Mouse (Mus musculus) mesoderm, embryonic 11.5 days (tissue): ENCODE results near the gene Ssbp3.

ENCODE experiments used
- DNase-seq: peaks from one replicate; pipeline ENCODE4 v3.0.0-alpha.2; 2012; ENCODE audit warnings: low read depth, low spot score

Gene Ssbp3

DNA sequence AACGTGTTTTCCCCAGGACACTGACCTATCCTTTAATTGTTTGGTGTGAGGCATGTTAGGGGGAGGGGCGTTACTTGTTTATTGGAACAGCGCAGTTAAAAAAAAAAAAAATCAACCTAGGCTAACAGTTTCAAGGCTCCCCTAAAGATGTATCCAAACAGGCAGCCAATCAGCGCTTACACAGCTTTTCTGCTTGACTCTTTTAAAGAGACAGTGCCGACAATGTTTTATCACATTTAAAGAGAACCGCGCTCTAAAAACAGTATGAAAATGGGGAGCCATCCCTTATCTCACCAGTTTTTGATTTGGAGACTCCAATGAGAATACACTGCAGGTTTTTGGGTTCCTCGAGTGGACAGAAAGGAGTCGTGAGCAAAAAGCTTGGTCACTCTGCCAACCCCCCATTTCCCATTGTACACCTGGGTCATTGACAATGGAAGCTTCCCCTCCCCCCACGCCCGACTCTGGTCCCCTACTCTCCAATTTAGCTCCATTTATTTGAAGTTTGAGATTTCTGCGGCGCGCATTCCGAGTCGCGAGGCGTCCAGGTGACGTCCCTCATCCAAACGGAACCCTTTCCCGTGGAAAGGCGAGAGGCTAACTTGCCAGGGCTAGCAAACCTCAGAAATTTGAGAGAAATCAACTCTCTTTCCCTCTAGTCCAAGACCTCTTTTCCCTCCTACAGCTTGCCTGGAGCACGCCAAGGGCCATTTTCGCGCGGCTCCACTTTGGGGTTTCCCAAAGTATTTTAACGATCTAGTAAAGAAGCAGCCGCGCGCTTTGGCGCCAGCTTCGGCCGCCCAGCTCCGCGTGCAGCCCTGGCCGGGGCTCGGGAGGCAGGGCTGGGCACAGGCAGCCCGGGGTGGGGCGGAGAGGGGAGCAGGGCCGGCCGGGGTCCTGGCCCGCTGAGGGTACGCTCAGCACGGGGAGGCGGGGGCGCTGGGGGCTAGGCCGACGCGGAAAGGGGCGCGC is at the start of gene Ssbp3:
Gene Ssbp3 (plus strand): TSS at position 501 of the 972 bp plus-strand sequence.
- DNase-seq: peak; percentile 91

DNA sequence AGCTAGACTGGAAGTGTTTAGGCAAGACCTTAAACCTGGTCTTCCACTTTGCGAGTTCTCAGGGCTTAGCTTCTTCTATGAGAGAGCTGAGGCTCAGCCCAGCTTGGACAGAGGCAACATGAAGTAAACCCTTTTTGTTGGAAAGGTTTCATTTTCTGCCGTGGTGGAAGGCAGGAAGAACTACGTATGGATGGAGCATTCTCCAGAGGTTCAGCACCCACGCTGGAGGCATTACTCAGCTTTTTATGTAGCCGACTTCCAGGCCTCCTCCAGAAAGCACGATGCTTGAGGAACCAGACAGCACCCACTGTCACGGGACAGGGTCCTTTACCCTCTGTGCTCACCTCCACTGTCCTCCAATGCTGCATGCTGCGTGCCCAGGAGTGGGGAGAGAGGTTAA is 48.6 kb upstream of the Ssbp3 start:
- DNase-seq: no peak

- no peak for DNase-seq
Measured at GRCm38 (mm10) chr4:106862317-106862716, 48.2 kb upstream of the Ssbp3 start.

- no peak for DNase-seq
Measured at GRCm38 (mm10) chr4:106862767-106863370, 47.6 kb upstream of the Ssbp3 start.

- DNase-seq: peak; percentile 68
Measured at GRCm38 (mm10) chr4:106865415-106866110, 44.9 kb upstream of the Ssbp3 start.

DNA sequence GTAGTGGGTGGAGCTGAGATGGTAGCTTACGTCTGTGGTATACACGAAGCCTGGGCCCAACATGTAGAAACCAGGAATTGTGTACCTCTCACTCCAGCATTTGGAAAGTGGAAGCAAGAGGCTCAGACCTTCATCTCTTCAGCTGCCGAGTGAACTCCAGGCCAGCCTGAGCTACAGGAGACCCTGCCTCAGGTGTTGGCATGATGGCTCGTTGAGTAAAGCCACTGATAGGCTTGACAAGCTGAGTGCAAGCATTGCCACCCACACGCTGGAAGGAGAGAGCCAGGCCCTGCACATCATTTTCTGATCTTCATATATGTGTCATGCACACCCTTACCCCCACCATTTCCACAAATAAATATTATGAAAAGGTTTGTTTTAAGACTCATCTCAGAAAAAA is 44.1 kb upstream of the Ssbp3 start:
- no peak for DNase-seq

DNA sequence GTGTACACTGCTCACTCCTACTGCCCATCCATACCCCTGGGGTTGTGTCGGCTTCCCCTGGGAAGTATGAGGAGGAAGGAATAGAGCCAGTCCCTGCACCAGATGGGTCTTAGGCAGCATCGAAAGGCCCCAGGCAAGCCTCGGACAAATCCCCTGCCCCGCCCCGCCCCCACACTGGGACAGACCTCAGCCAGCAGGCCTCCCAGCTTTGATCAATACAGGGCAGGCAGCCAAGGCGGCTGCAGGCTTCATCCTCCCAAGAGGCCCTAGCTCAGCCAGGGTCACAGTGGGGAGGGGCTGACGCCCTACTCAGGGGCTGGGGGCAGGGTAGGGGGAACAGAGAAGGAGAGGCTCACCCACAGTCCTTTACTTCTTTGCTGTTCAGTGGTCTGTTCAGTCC is 43.7 kb upstream of the Ssbp3 start:
- DNase-seq: peak; percentile 77

GRCm38 (mm10) chr4:106868737-106869438 is 41.6 kb upstream of the Ssbp3 start:
- DNase-seq: no peak

- no peak for DNase-seq
Measured at GRCm38 (mm10) chr4:106869539-106869951, 41.0 kb upstream of the Ssbp3 start.

GRCm38 (mm10) chr4:106870556-106870955 is 39.9 kb upstream of the Ssbp3 start:
- no peak for DNase-seq

- DNase-seq: no peak
Measured at GRCm38 (mm10) chr4:106874501-106874900, 36.0 kb upstream of the Ssbp3 start.

DNA sequence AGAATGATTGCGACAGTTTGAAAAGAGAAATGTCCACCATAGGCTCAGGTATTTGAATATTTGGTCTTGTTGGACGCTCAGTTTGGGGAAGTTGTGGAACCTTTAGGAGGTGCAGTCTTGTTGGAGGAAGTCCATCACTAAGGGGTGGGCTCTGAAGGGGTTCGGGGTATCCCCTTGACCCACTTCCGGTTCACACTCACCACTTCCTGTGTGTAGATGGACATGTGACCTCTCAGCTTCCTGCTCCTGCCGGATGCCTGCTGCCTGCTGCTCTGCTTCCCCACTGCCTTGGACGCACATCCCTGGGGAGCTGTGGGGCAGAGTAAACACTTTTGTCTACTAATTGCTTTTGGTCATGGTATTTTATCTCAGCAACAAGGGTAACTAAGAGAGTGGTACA is 29.4 kb upstream of the Ssbp3 start:
- DNase-seq: no peak

DNA sequence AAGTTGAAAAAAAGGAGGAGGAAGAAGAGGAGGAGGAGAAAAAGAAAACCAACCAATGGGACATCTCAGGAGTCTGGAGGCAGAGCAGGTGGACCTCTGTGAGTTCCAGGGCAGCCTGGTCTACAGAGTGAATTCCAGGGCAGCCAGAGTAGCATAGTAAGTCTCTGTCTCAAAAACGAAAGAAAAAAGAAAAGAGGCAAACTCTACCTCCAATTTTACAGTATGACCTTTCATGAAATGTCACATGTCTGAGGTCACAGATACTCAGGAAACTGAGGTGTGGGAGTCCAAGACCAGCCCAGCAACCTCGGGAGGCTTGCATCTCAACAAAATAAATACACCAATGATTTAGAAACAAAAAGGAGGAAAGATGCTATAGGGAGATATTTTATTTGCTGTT is 27.4 kb upstream of the Ssbp3 start:
- no peak for DNase-seq

GRCm38 (mm10) chr4:106886307-106887085 is 24.0 kb upstream of the Ssbp3 start:
- DNase-seq: no peak

DNA sequence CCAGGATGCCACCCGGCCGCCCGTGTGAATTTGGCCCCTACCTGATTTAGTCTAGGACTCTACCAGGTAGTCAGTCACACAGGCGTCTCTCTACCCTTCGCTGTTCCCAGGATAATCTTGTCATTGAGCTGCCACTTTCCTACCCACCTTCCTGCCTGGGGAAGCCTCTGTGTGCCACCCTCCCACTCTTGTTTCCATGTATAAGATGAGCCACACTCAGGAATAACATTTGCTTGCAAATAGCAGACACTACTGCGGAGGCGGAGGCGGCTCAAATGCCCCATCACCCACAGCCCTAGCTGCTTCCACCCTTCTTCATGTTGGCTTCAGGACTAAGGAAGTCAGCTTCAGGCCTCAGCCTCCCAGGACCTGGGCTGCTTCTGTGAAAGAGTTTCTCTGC is 14.4 kb upstream of the Ssbp3 start:
- no peak for DNase-seq

DNA sequence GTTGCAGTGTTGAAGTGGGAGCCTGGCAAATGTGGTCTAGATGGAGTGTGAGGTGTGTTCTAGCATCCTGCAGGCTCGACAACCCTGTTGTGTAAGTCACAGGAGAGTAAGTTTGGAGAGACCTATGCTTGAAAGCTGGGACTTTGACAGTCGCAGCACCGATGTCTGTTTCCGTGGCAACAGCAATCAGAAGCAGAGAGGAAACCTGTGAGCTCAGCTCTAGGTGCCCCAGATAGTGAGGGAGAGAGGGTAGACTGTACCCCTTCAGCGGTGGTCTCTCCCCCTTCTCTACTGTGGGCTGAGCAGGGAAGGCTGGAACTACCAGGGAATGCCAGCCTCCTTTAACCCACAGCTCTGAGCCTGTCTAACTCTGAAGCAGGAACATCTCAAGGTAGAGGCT is 11.6 kb upstream of the Ssbp3 start:
- DNase-seq: no peak

DNA sequence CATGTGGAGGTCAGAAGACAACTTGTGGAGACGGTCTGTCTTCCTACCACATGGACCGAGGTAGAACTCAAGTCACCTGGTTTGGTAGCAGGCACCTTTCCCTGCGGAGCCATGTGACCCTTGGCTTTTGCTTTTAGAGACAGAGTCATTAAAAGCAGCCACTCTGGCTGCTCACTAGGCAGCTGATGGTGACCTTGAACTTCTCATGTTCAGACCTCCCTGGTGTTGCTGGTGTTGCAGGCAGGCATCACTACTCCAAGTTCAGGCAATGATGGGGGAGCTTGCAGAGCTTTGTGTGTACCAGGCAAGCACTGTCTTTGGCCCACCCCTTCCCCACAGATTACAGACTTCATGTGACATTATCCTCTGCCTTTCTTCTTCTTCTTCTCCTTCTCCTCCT is 11.0 kb upstream of the Ssbp3 start:
- DNase-seq: no peak

- peak; percentile 21 for DNase-seq
Measured at GRCm38 (mm10) chr4:106900718-106901117, 9.8 kb upstream of the Ssbp3 start.

GRCm38 (mm10) chr4:106901610-106902009 is 8.9 kb upstream of the Ssbp3 start:
- DNase-seq: no peak

DNA sequence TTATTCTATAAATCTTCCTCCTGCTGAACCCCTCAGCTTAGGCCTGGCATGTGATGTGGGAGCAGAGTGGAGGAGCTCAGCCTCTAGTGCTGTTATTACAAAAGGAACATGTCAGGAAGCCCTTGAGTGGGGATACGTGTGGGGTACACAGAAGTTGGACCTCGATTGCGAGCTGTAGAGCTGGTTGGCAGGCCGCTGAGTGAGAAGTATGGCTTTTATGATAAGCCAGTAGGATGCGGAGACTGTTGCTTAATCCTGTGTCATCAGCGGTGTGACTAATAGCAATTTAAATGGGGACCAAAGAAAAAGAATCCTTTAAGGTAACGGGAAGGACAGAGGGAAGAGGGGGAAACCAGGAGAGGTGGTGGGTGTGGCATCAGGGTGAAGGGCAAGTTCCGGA is 8.3 kb upstream of the Ssbp3 start:
- DNase-seq: no peak

DNA sequence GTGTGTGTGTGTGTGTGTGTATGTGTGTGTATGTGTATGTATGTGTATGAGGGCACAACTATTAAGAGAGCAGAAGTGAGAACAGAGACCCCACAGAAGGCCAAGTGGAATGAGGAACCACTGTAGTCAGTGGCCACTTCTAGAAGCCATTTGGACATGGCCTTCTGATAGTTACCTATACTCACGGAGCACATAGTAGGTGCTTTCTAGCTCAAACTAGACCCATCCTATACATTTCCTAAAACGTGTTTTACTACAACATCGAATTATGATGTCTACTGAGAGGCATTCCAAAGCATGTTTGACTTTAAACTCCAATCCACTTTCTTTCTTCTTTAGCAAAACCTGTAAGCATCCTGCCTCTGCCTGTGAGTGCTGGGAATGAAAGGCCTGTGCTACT is 4.6 kb upstream of the Ssbp3 start:
- DNase-seq: no peak
